Mouse (Mus musculus) heart, embryonic 12.5 days (tissue): ENCODE data around the gene Odf4. TPM values are rescaled to one million over a fixed set of nuclear protein-coding genes. Genes with fewer than 3 reads are reported as not detected.
"Not testable (repeated sequence)": the region's sequence is repeated elsewhere in the genome, so short reads cannot be mapped to it uniquely, and the experiment has no call there.

Experiments used
- ATAC-seq: fragments of 200-750 bp; cut with Nextera tagmentation; 2 replicates; pipeline ENCODE4 v1.8.0; 2017; ENCODE audit warnings: moderate TSS enrichment, moderate library complexity; ENCODE audit not compliant: insufficient number of reproducible peaks, low FRiP score
- H3K27ac ChIP-seq: fragments of 300-500 bp; sonication (generic); 2 replicates; pipeline ENCODE4 v1.5.1; 2016; ENCODE audit warnings: mild to moderate bottlenecking, moderate library complexity; ENCODE audit not compliant: poor library complexity, severe bottlenecking
- H3K27me3 ChIP-seq: fragments of 300-500 bp; sonication (generic); replicated peaks from 2 replicates; pipeline ENCODE4 v1.6.1; 2016; ENCODE audit warnings: mild to moderate bottlenecking, moderate library complexity
- H3K36me3 ChIP-seq: fragments of 300-500 bp; sonication (generic); 2 replicates; pipeline ENCODE4 v1.6.1; 2016; ENCODE audit warnings: mild to moderate bottlenecking, moderate library complexity
- H3K4me1 ChIP-seq: fragments of 300-500 bp; sonication (generic); replicated peaks from 2 replicates; pipeline ENCODE4 v1.6.1; 2016; ENCODE audit warnings: mild to moderate bottlenecking
- H3K4me2 ChIP-seq: fragments of 300-500 bp; sonication (generic); 2 replicates; pipeline ENCODE4 v1.6.1; 2016; ENCODE audit warnings: mild to moderate bottlenecking, moderate library complexity
- H3K4me3 ChIP-seq: fragments of 300-500 bp; sonication (generic); 2 replicates; pipeline ENCODE4 v1.5.1; 2016; ENCODE audit warnings: mild to moderate bottlenecking
- H3K9ac ChIP-seq: fragments of 300-500 bp; sonication (generic); 2 replicates; pipeline ENCODE4 v1.6.1; 2016; ENCODE audit warnings: mild to moderate bottlenecking, moderate library complexity
- H3K9me3 ChIP-seq: fragments of 300-500 bp; sonication (generic); replicated peaks from 2 replicates; pipeline ENCODE4 v1.6.1; 2016; ENCODE audit warnings: mild to moderate bottlenecking, moderate library complexity
- WGBS: fragments of 180-500 bp; shearing (Covaris S2); methylation state at CpG from one replicate; pipeline ENCODE4 v1.1.7; 2016; 5-methylcytosine and 5-hydroxymethylcytosine counted together
- polyA plus RNA-seq: library from polyadenylated mRNA; unstranded; fragments of >200 nt; fragmentation: Nextera tagmentation; extraction: Ambion mirVana; gene quantifications from 2 replicates; pipeline ENCODE4 v1.2.1, GENCODE M21; 2016

Odf4 gene
- polyA plus RNA-seq, 1 experiment from 2014 or later = not detected

- Histone ChIP-seq H3K9ac (peak overlapping the region; percentile 44), H3K4me2 (peak overlapping the region; percentile 67)
- 21% methylated on average over 12 of the region's 12 CpGs for WGBS
Measured at GRCm38 (mm10) chr11:68947542-68947993, 20.7 kb upstream of the Odf4 start.

DNA sequence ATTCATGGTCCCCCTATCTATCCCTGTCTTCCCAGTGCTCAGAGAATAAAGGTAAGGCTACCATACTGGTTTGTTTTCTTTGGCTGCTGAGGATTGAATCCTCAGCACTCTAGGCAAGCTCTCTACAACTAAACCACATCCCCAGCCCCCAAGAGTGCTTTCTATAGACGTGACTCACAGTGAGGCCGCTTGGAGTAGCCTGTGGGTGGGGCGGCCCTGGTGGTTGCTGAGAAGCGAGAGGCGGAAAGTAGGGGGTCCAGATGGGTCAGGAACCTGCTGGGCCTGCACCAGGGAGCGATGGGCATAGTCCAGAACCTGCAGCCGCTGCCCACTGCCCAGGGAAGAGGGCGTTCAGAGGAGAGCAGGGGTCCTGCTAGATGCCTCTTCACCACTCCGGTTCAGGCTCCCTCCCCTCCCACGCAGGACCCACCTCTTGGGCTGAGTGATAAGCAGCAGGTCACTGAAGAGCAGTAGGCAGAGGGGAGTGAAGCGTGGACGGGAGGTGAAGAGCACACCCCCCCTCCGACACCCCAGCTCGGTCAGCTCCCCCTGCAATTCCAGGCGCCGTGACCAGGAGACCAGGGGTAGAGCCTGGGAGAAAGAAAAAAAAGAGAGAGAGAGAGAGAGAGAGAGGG, 20.0 kb upstream of the Odf4 start:
- ATAC-seq = 0 out of 2 replicates have a peak, but pooled peaks have one; percentile 47
- H3K4me1 ChIP-seq = peaks cover 12% of the 10 kb centered on the region
- H3K9me3 ChIP-seq = no peaks in the 10 kb centered on the region
- WGBS = 24% methylated on average over 16 of the region's 16 CpGs
- peaks cover 8% of the 10 kb centered on the region for H3K36me3 ChIP-seq
- H3K9ac ChIP-seq = peak overlapping the region; percentile 44
- peak overlapping the region; percentile 67 for H3K4me2 ChIP-seq
- peak overlapping the region; percentile 41 for H3K4me3 ChIP-seq
- H3K27me3 ChIP-seq = peaks cover 13% of the 10 kb centered on the region
- H3K27ac ChIP-seq = no peak overlapping the region

More at GRCm38 (mm10) chr11:68947542-68947993, 20.7 kb upstream of the Odf4 start:
- no peaks in the 10 kb centered on the region for H3K9me3 ChIP-seq
- peak overlapping the region; percentile 41 for H3K4me3 ChIP-seq
- no peak for ATAC-seq
- peaks cover 17% of the 10 kb centered on the region for H3K27me3 ChIP-seq
- peaks cover 8% of the 10 kb centered on the region for H3K36me3 ChIP-seq
- H3K4me1 ChIP-seq = peaks cover 12% of the 10 kb centered on the region
- no peak overlapping the region for H3K27ac ChIP-seq

DNA sequence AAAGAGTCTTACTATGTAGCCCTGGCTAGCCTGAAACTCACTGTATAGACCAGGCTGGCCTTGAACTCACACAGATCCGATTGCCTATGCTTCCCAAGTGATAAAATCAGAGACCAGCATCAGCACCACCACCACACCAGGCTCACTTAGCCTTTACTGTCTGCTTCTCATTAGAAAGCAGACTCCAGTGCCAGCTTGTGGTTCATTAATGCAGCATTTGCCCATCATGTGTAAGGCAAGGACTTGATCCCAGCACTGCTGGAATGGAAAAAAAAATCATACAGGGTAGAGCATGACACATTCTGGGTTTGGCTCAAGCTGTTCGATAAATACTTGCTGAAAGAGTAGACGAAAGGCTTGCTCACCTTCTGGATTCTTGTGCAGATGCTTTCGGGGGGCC, 19.1 kb upstream of the Odf4 start:
- Histone ChIP-seq H3K27me3 (peaks cover 4% of the 10 kb centered on the region), H3K27ac (no peak overlapping the region), H3K4me3 (no peak overlapping the region), H3K9ac (no peak overlapping the region), H3K4me1 (peaks cover 12% of the 10 kb centered on the region), H3K36me3 (peaks cover 6% of the 10 kb centered on the region), H3K9me3 (no peaks in the 10 kb centered on the region), H3K4me2 (no peak overlapping the region)
- 84% methylated on average over 4 of the region's 4 CpGs for WGBS
- ATAC-seq = no peak

GRCm38 (mm10) chr11:68945245-68945644, 18.4 kb upstream of the Odf4 start:
- 70% methylated on average over 2 of the region's 2 CpGs for WGBS
- H3K9ac ChIP-seq = no peak overlapping the region
- H3K4me2 ChIP-seq = no peak overlapping the region
- peaks cover 4% of the 10 kb centered on the region for H3K36me3 ChIP-seq
- peaks cover 4% of the 10 kb centered on the region; the same call in 1 of the 2 replicates for H3K27me3 ChIP-seq
- ATAC-seq = no peak
- H3K27ac ChIP-seq = no peak overlapping the region
- H3K9me3 ChIP-seq = no peaks in the 10 kb centered on the region
- peaks cover 17% of the 10 kb centered on the region for H3K4me1 ChIP-seq
- H3K4me3 ChIP-seq = no peak overlapping the region

GRCm38 (mm10) chr11:68942731-68943130, 15.8 kb upstream of the Odf4 start:
- Histone ChIP-seq H3K27me3 (no peaks in the 10 kb centered on the region), H3K4me1 (peaks cover 18% of the 10 kb centered on the region), H3K4me3 (no peak overlapping the region), H3K9ac (no peak overlapping the region), H3K4me2 (no peak overlapping the region), H3K27ac (no peak overlapping the region), H3K9me3 (no peaks in the 10 kb centered on the region), H3K36me3 (peaks cover 4% of the 10 kb centered on the region; the same call in 1 of the 2 replicates)
- ATAC-seq = no peak
- WGBS = 80% methylated on average over 8 of the region's 8 CpGs

DNA sequence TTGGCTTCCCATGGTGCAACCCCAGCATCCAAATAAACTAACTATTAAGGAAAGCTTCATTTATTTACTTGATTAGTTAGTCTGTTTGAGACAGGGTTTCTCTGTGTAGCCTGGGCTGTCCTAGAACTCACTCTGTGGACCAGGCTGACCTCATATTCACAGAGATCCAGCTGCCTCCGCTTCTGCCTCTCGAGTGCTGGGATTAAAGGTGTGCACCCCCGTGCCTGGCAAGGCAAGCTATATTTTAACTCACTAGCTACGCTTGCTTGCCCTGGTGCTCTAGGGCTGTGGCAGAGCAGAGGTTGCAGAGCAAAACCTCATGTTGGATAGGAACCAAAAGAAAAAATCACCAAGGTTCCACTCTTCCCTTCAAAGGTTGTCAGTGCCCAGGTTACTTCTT, 13.6 kb upstream of the Odf4 start:
- Histone ChIP-seq H3K9me3 (no peaks in the 10 kb centered on the region), H3K4me3 (peak overlapping the region; percentile 56), H3K27ac (no peak overlapping the region), H3K4me1 (peaks cover 5% of the 10 kb centered on the region), H3K9ac (peak overlapping the region; percentile 69), H3K27me3 (no peaks in the 10 kb centered on the region), H3K36me3 (peaks cover 4% of the 10 kb centered on the region; the same call in 1 of the 2 replicates), H3K4me2 (peak overlapping the region; percentile 73)
- no peak for ATAC-seq
- 70% methylated on average over 4 of the region's 4 CpGs for WGBS

DNA sequence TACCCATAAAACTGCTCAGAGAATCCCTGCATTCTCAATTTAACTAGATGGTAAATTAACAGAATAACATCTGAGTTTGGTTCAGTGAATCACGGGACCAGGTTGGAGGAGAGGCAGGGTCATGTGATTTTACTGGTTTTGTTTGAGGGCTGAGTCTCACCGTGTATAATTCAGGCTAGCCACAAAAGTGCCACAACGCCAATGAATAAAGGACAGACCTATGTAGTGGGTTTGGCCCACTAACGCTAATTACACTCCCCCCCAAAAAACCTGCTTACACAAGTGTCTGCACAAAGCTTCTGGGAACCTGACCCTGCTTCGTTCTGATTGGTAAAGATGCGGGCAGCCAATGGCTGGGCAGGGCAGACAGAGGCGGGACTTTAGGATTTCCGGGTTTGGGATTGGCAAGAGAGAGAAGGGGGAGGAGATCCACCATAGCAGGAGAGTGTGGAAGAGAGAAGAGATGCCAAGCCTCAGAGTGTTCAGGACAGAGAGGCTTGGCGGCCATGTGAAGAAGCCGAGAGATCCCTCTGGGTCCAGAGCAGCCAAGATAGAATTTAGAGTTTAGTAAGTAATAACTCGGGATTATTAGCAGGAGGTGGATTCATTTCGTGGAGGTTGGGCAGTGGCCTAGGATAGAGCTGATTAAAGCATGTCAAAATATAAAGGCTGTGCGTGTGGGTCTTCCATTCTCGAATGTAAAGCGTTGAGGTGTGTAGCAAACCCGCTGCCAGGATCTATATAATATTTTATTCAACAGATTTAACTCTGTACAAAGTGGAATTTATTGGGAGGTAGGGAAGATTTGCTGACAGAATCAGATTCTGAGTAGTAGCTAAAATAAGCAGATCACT, 12.8 kb upstream of the Odf4 start:
- ATAC-seq = peak; percentile 96
- H3K9ac ChIP-seq = peak overlapping the region; percentile 69
- peak overlapping the region; percentile 73 for H3K4me2 ChIP-seq
- no peaks in the 10 kb centered on the region for H3K9me3 ChIP-seq
- peaks cover 5% of the 10 kb centered on the region for H3K4me1 ChIP-seq
- peaks cover 1% of the 10 kb centered on the region; the same call in 1 of the 2 replicates for H3K36me3 ChIP-seq
- no peaks in the 10 kb centered on the region for H3K27me3 ChIP-seq
- H3K27ac ChIP-seq = peak overlapping the region; percentile 65
- H3K4me3 ChIP-seq = peak overlapping the region; percentile 56
- 5% methylated on average over 16 of the region's 16 CpGs for WGBS

DNA sequence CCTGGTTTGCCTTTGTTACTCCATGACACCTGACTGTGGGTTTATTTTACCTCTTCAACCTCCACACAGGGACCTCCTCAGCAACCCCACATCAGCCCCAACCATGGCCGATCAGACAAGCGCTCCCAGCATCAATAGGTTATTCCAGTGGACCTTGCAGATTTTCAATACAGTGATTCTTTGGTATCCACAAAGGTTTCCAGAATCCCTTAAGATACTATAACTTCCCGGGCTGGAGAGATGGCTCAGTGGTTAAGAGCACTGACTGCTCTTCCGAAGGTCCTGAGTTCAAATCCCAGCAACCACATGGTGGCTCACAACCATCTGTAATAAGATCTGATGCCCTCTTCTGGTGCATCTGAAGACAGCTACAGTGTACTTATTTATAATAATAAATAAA, 10.1 kb upstream of the Odf4 start:
- not testable (repeated sequence) for H3K27ac ChIP-seq, H3K36me3 ChIP-seq, H3K4me2 ChIP-seq, H3K4me3 ChIP-seq, H3K27me3 ChIP-seq, H3K9ac ChIP-seq, ATAC-seq, H3K4me1 ChIP-seq, H3K9me3 ChIP-seq
- WGBS = 82% methylated on average over 4 of the region's 4 CpGs

DNA sequence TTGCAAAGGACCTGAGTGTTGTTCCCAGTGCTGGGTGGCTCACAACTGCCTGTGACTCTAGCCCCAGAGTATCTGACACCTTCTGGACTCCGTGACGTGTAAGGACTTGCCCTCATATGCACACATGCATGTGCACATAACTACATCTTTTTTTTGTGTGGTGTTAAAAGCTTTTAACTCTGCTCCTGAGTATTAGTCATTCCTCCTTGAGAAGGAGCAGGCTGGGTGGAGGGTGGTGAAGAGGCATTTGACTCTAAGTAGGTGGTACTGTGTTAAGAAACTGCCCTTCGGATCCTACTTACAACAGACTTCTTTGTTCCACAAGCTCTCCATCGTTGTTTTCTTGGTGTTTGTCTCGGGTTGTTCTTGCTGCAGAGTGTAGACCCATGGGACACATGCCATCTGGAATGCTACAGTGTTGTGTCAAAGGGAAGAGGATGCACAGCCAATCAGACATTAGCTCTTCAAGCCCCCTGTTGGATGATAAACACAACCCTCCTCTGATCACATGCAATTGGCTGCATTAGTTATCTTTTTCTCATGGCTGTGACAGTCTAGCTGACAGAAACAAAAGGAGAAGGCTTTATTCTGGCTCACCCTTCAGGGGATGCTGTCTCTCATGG, 7.1 kb upstream of the Odf4 start:
- 65% methylated on average over 5 of the region's 5 CpGs for WGBS
- no peaks in the 10 kb centered on the region for H3K9me3 ChIP-seq
- H3K4me1 ChIP-seq = no peaks in the 10 kb centered on the region
- ATAC-seq = no peak
- no peaks in the 10 kb centered on the region for H3K27me3 ChIP-seq
- H3K36me3 ChIP-seq = no peaks in the 10 kb centered on the region
- H3K27ac ChIP-seq = no peak overlapping the region
- no peak overlapping the region for H3K9ac ChIP-seq
- H3K4me2 ChIP-seq = no peak overlapping the region
- no peak overlapping the region for H3K4me3 ChIP-seq

DNA sequence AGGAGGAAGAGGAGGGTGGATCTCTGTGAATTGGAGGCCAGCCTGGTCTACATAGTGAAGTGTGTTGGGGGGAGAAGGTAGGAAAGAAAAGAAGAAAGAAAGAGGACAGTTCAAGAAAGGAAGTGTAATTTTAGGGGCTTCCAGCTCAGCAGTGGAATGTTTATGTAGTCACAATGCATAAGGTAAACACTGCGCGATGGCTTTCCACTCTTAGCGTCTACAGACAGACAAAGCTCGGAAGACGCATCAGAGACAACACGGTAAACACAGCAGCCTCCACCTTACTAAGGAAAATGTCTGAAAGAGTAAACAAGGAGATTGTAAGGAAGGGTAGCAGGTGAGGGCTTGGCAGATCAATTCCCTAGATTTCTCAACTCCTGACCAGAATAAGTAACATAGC, 3.1 kb upstream of the Odf4 start:
- H3K9ac ChIP-seq = no peak overlapping the region
- H3K27ac ChIP-seq = no peak overlapping the region
- 0 out of 2 replicates have a peak, but pooled peaks cover 3% of the 10 kb centered on the region for H3K27me3 ChIP-seq
- WGBS = 74% methylated on average over 6 of the region's 6 CpGs
- H3K4me2 ChIP-seq = no peak overlapping the region
- H3K4me1 ChIP-seq = no peaks in the 10 kb centered on the region
- H3K36me3 ChIP-seq = no peaks in the 10 kb centered on the region
- no peak overlapping the region for H3K4me3 ChIP-seq
- no peak for ATAC-seq
- no peaks in the 10 kb centered on the region for H3K9me3 ChIP-seq

DNA sequence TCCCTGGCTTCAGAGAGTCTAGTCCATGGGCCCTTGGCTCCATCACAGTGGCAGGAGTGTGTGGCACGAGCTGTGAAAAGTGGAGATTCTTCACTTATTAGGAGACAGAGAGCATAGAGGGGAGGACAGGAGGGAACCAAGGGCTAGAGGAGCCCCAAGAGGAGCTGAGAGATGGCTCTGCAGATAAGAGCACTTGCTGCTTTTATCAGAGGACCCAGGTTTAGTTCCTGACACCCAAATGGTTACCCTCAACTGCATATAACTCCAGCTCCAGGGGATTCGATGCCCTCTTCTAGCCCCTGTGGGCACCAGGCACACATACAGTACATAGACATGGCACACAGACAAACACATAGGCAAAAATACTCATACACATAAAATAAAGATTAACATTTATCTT, 2.1 kb downstream of the Odf4 start:
- H3K4me2 ChIP-seq = no peak overlapping the region
- H3K4me1 ChIP-seq = no peaks in the 10 kb centered on the region
- no peaks in the 10 kb centered on the region for H3K9me3 ChIP-seq
- no peaks in the 10 kb centered on the region for H3K36me3 ChIP-seq
- no peak overlapping the region for H3K27ac ChIP-seq
- no peak overlapping the region for H3K9ac ChIP-seq
- WGBS = 79% methylated on average over 2 of the region's 2 CpGs
- H3K4me3 ChIP-seq = no peak overlapping the region
- no peak for ATAC-seq
- H3K27me3 ChIP-seq = peaks cover 9% of the 10 kb centered on the region; the same call in 1 of the 2 replicates
